Mouse (Mus musculus) G1E (cell line): ENCODE data around the gene Rtn4rl2.

ENCODE experiments used
- CTCF ChIP-seq: IDR thresholded peaks from 2 replicates; pipeline ENCODE4 v1.5.1; 2012; ENCODE audit warnings: low read depth, low read length, inconsistent platforms, mixed read lengths
- GATA1 ChIP-seq: IDR thresholded peaks from 2 replicates; pipeline ENCODE4 v1.6.1; 2012; ENCODE audit warnings: borderline replicate concordance, low read length, inconsistent platforms, mixed read lengths
- GATA2 ChIP-seq: IDR thresholded peaks from 2 replicates; pipeline ENCODE4 v1.6.1; 2012; ENCODE audit warnings: low read depth, low read length, inconsistent platforms, borderline replicate concordance
- POLR2AphosphoS5 ChIP-seq: IDR thresholded peaks from 2 replicates; pipeline ENCODE4 v1.6.1; 2012; ENCODE audit warnings: low read depth, low read length, inconsistent platforms; ENCODE audit not compliant: insufficient replicate concordance
- TAL1 ChIP-seq: conservative IDR thresholded peaks from 2 replicates; pipeline ENCODE4 v1.6.1; 2012; ENCODE audit warnings: low read depth, low read length, inconsistent platforms, mixed read lengths

GRCm38 (mm10) chr2:84915330-84915729 is 28.8 kb upstream of the Rtn4rl2 start:
- no peak for TF ChIP-seq CTCF
- no peak for TF ChIP-seq TAL1
- no peak for TF ChIP-seq POLR2AphosphoS5
- TF ChIP-seq GATA1, result no peak
- no peak for TF ChIP-seq GATA2
